Mouse (Mus musculus): ENCODE results near the gene Bmp3.

Bmp3 gene

DNA sequence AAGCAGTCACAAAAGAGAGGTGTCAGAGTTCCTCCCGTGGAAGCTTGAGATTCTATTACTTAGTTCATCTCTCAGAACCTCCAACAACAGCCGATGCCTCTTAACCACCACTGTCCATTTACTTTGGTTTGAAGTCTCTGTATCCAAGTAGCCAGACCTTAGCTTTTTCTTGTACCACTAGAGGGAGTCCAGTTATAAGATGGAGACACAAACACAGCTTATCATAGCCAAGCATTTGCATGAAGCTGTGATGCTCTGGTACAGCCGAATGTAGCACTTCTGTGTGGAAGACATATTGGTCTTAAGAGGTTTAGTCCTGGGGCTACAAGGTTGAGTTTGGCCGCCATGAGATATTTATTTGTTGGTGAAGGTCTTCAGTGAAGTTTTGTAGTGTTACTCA lies 48.1 kb downstream of the Bmp3 start:
- peak; percentile 62 for DNase-seq (ENCODE audit: low spot score)

DNA sequence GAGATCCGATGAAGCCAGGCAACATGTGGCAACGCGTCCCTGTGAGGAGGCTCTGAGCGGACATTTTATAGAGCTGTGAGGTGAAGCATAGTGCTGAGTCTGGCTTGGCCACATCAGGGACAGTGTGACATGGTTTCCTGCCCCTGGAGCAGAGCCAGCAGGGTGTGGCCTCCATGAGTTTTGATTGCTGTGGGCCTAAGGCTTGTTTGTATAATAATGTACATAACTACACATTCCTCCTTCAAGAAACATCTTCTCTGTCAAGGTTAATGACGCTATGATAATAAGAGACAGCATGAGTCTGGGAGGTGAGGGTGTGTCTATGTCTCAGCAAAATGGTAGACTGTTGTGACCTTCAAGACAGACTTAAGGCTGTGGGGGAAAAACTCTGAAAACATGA lies 64.5 kb downstream of the Bmp3 start:
- no peak for DNase-seq (ENCODE audit: low spot score)

DNA sequence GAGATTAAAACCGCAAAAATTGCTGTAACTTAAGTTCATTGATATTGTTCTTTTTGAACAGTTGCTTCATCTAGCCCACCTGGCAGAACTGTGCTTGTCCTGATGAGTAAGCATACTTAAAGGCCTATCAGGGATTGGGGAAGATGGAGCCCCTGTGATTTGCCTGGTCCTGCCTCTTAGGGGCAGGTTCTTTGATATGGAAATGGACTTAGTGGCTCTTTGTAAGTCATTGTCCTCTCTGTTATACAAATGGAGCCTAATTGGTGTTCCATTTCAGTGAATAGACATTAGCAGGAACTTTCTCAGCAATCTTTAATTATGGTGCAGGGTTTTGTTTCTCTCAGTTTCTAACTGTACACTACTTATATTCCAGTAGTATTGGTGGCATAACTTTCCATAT lies 67.4 kb downstream of the Bmp3 start:
- DNase-seq (ENCODE audit: low spot score), result no peak

DNA sequence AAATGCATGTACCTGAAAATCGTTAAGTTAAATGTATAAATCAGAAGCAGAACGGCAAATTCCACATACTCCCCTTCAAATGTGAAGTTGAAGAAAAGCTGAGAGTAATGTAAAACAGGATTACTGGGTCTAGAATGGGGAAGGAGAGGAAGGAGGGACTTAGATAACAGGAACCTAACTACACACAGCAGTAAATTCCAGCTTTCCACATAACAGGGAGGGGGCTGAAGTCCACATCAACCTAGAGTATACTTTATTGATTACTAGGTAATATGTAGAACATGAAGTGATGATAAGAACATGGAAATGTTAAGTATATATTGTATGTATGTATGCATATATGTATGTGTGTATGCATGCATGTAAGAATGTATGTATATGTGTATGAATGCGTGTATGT lies 68.7 kb downstream of the Bmp3 start:
- DNase-seq (ENCODE audit: low spot score), result no peak
